Mouse (Mus musculus) myocyte (in vitro differentiated cells): ENCODE results near the gene Elf3.

Experiments
- E2F4 ChIP-seq: IDR thresholded peaks from one replicate; pipeline ENCODE4 v1.6.1; 2011; ENCODE audit warnings: mild to moderate bottlenecking, control low read depth, moderate library complexity; ENCODE audit not compliant: insufficient read depth
- MAX ChIP-seq: IDR thresholded peaks from one replicate; pipeline ENCODE4 v1.6.1; 2011; ENCODE audit warnings: low read depth, mild to moderate bottlenecking, control low read depth
- MYOG ChIP-seq, 3 experiments: IDR thresholded peaks; one replicate each; pipeline ENCODE4 v1.6.1; 2011; ENCODE audit warnings: control low read depth in 2 of 3, low read depth in 2 of 3, mild to moderate bottlenecking in 2 of 3; ENCODE audit not compliant: insufficient read length in 2 of 3, control insufficient read depth in 1 of 3, insufficient read depth in 1 of 3
- POLR2A ChIP-seq: IDR thresholded peaks from one replicate; pipeline ENCODE4 v1.6.1; 2011; ENCODE audit warnings: low read depth, mild to moderate bottlenecking, control low read depth, moderate library complexity; ENCODE audit not compliant: insufficient read length
- TCF12 ChIP-seq: IDR thresholded peaks from one replicate; pipeline ENCODE4 v1.6.1; 2011; ENCODE audit warnings: mild to moderate bottlenecking, control low read depth; ENCODE audit not compliant: poor library complexity, insufficient read depth, severe bottlenecking
- TCF3 ChIP-seq: IDR thresholded peaks from one replicate; pipeline ENCODE4 v1.6.1; 2011; ENCODE audit warnings: low read depth, control low read depth; ENCODE audit not compliant: insufficient read length

GRCm38 (mm10) chr1:135259128-135259436 lies 714 bp upstream of the Elf3 start:
- TF ChIP-seq E2F4 (no peak), TCF12 (no peak), POLR2A (no peak), MYOG (IDR thresholded peaks at IDR 0.05; ENCODE audit: control insufficient read depth in 1 of 3, insufficient read depth in 1 of 3, insufficient read length in 2 of 3, low read depth in 2 of 3) (no peak), TCF3 (no peak), MAX (no peak)
